Mouse (Mus musculus): Measurements from ENCODE around the gene Kyat3. TPM values are rescaled to one million over a fixed set of nuclear protein-coding genes. Genes with fewer than 3 reads are reported as not detected.
A peak's percentile ranks its signal among the peaks of the same experiment; 100 is the strongest.
"Not testable (repeated sequence)": the region's sequence is repeated elsewhere in the genome, so short reads cannot be mapped to it uniquely, and the experiment has no call there.

Gene Kyat3
- total RNA-seq (2014; fragmentation: Nextera tagmentation) (33.4 and 57.5 TPM in 2 replicates), total RNA-seq (2017) (34.3 and 45.1 TPM in 2 replicates)

DNA sequence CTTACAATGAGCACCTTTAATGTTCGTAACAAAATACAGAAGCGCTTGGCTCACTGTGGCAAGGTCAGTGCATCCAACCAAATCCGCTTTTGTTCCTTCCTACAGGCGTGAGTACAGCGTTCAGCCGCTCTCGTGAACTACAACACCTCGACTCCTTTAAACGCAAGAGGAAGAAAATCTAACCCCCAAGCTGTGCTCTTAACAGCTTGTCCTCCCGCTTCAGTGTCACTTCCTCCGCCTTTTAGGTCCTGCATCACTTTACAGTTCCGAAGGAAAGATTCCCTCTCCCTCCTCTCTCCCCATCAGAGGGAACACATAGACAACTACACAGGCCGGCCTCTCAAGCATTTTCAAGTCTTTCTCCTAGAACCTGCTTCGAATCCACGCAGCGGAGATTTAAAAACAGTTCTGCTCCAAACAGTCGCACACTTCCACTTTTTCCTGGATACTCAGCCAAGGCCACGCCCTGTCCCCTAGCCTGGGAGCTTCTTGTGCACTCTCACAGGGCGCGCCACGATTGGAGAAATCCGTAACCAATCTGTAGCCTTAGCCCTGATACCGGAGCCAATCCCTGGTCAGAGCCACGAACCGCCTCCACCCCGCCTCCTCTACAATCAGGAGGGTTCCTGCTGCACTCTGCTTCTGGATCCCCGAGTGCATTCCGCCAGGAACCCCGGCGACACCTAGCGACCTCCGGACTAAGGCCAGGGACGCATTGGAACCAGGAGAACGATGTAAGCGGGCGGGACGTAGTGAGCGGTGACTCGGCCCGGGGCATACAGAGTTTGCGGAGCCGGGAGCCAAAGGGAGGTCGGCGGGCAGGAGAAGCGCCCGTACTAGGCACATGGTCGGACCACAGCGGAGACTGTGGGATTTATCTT, at the start of gene Kyat3:
Gene Kyat3 (plus strand): TSS at position 610 of the 881 bp plus-strand sequence.
- ATAC-seq (replicated peaks; ENCODE audit: poor library complexity, severe bottlenecking) = peak; percentile 87

GRCm38 (mm10) chr3:142664723-142665122, 36.1 kb upstream of the Kyat3 start:
- ATAC-seq (replicated peaks; ENCODE audit: poor library complexity, severe bottlenecking) = no peak

DNA sequence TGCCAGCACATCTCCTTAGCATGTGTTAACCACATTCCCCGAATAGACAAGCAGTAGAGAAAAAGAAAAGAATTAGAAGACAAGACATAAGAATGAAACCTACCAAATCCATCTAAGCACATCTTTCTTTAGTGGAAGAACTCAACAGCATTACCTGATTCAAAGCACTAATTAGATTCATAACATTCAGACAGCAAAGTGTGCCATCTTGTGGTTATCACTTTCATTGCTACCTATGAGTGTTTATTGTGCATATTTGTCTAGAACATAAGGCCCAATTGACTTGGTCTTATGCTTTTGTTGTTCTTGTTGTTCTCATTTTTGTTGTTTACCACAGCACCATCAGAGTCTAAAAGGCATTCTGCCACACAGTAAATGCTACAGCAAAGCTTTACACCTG, 26.2 kb upstream of the Kyat3 start:
- ATAC-seq (replicated peaks; ENCODE audit: poor library complexity, severe bottlenecking) = peak; percentile 35; the same call in 1 of the 2 replicates

DNA sequence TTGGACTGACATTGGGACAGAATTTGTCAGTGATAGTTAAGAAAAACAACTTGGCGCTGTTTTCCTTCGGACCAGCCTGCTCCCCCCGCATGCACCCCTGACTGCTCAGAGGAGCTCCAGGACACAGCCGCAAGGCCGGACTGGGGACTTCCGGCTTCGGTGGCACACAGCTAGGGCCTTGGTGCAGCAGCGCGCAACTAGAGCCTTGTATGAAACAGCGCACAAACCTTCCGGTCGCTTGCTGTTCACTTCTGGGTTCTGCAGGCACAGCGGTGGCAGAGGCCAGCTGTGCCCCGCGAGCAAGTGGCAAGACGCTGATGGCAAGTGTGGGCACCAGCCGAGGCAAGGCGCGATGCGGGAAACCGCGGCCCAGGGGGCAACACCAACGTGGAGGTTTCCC, 12.9 kb upstream of the Kyat3 start:
- ATAC-seq (replicated peaks; ENCODE audit: poor library complexity, severe bottlenecking) = peak; percentile 63

GRCm38 (mm10) chr3:142688353-142688752, 12.5 kb upstream of the Kyat3 start:
- peak; percentile 99 for ATAC-seq (replicated peaks; ENCODE audit: poor library complexity, severe bottlenecking)

DNA sequence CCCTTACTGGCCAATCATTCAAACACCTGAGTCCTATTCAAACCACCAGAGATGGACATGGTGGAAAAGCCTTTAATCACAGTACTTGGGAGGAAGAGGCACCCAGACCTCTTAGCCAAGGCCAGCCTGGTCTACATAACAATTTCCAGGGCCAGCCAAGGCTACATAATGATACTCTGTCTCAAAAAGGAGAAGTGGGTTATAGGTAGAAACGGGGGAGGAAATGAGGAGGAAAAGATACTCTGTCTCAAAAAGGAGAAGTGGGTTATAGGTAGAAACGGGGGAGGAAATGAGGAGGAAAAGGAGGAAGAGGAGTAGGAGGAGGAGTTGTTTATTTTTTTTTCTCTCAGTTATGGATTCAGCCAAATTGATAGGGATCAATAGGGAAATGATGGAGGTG, 4.3 kb upstream of the Kyat3 start:
- peak; percentile 20 for ATAC-seq (replicated peaks; ENCODE audit: poor library complexity, severe bottlenecking)

GRCm38 (mm10) chr3:142701407-142701989, 647 bp downstream of the Kyat3 start:
- ATAC-seq (replicated peaks; ENCODE audit: poor library complexity, severe bottlenecking) = no peak

- ATAC-seq (replicated peaks; ENCODE audit: poor library complexity, severe bottlenecking) = no peak
These were observed 6.0 kb downstream of the Kyat3 start for GRCm38 (mm10) chr3:142706581-142707444.

DNA sequence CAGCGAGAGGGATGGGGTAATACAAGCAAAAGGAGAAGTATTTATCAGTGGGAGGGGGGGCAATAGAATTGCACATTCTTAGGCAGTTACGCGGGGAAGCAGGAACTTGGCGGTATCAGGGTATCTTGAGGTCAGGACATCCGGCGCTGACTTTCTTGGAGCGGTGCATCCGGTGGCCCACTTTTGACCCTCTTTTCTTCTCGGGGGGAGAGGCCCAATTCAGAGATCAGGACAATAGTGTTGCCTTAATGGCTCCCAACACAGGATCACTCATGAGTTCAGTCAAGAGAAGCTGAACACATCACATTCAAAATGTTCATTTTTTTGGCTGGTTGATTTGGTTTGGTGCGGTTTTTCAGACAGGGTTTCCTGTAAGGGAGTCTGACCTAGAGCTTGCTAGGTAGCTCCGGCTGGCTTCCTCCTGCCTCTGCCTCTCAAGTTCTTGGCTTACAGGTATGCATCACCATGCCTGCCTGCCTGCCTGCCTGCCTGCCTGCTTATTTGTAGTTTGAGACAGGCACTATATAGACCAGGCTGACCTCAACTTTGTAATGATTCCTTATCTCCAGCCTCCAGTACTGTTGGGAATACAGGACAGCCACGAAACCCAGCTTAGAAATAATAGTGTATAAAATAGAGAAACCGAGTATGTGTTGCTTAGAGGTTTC, 7.5 kb downstream of the Kyat3 start:
- ATAC-seq (replicated peaks; ENCODE audit: poor library complexity, severe bottlenecking) = not testable (repeated sequence)

- peak; percentile 46; the same call in 1 of the 2 replicates for ATAC-seq (replicated peaks; ENCODE audit: poor library complexity, severe bottlenecking)
These were observed 8.1 kb downstream of the Kyat3 start for GRCm38 (mm10) chr3:142708849-142709419.

GRCm38 (mm10) chr3:142710360-142711007, 9.6 kb downstream of the Kyat3 start:
- peak; percentile 46 for ATAC-seq (replicated peaks; ENCODE audit: poor library complexity, severe bottlenecking)

DNA sequence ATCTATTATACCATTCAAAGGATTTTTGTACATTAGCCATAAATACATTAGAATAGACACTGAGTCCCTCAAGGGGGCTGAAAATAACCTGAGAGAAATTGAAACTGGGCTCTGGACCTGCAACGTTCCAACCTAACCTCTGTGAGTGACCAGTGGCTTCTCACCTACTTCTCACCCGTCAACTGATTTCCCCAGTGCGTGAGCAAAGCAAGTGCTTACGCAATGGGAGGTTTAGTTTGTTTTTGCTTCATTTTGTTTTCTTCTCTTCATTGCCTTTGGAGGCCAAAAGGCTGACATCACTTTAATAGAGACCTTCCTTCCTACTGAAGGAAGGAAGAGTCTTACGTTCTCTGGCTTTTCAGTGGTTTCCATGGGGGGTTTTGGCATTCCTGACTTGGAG, 10.5 kb downstream of the Kyat3 start:
- ATAC-seq (replicated peaks; ENCODE audit: poor library complexity, severe bottlenecking) = no peak

- not testable (repeated sequence) for ATAC-seq (replicated peaks; ENCODE audit: poor library complexity, severe bottlenecking)
These were observed 11.7 kb downstream of the Kyat3 start for GRCm38 (mm10) chr3:142712401-142713040.

DNA sequence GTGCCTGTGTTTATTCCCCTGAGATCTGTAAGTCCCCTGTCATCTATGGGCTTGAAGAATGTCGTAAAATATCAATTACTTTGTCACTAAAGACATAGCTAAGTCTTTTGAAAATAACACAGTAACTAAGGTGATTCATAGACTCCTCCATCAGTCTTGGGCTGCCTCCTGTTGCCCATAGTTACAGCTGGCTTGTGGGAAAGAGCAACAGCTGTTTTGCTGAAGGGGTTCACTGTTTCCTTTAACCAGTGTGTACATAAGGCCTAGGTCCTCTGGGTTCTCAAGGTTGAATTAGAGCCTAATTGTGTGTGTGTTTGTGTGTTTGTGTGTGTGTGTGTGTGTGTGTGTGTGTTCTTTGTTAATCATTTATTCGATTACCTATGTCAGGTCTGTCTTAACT, 24.6 kb downstream of the Kyat3 start:
- no peak for ATAC-seq (replicated peaks; ENCODE audit: poor library complexity, severe bottlenecking)

GRCm38 (mm10) chr3:142725969-142726672, 25.3 kb downstream of the Kyat3 start:
- no peak for ATAC-seq (replicated peaks; ENCODE audit: poor library complexity, severe bottlenecking)

DNA sequence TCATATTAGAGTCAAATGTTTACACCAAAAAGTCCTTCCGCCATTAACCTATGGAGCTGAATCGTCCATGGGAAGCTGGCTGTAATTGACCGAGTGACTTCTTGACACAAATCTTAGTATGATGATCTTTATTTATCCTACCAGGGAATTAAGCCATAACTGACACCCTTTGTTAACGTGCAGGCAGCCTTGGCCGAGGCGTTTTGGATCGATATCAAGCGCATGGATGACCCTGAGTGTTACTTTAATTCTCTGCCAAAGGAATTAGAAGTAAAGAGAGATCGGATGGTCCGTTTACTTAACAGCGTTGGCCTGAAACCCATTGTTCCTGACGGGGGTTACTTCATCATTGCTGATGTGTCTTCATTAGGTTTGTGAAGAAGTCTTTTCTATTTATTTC, 33.4 kb downstream of the Kyat3 start:
- ATAC-seq (replicated peaks; ENCODE audit: poor library complexity, severe bottlenecking) = no peak

DNA sequence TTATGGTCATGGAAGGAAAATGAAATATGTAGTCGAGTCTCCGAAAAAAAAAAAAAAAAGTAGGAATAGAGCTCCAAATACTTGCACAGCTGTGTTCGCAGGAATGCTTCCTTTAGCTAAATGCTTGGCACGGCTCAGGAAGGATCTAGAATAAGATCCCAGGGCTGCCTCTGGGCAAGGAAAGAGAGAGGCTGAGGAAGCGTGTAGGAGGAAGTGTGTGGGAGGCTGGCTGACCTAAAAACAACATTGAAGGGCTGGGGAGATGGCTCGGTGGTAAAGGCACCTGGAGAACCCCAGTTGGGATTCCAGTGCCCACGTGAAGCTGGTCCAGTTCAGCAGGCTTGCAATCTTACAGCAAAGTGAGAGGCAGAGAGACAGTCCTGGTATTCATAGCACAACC, 40.0 kb downstream of the Kyat3 start:
- ATAC-seq (replicated peaks; ENCODE audit: poor library complexity, severe bottlenecking) = no peak

Measured in granulocyte monocyte progenitor cell, adult 5-6 weeks (primary cell).